Mouse (Mus musculus): Measurements from ENCODE around the gene Erbb4. TPM values are rescaled to one million over a fixed set of nuclear protein-coding genes. Genes with fewer than 3 reads are reported as not detected.

Gene Erbb4
- total and polyA plus RNA-seq, 2 experiments = 0.50 to 2.9 TPM

DNA sequence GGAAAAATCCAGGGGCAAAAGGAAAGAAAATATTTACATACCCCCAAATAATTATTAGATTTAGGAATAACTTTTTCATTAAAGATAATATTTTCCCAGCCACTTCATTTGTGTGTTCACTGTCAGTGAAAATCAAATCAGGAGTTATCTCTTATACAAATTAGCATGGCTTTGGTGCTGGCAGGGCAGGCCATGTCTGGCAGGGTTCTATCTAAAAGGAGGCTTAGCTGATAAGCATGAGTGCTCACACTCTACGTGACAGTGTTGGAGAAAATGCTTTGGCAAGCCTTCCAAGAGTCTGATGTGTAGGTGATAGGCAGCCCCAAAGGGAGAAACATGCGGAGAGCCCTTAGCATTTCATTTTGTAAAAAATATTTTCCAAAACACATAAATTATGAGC is 164.7 kb downstream of the Erbb4 start:
- DNase-seq (ENCODE audit: extremely low read depth, low read depth, low spot score) = no peak

DNA sequence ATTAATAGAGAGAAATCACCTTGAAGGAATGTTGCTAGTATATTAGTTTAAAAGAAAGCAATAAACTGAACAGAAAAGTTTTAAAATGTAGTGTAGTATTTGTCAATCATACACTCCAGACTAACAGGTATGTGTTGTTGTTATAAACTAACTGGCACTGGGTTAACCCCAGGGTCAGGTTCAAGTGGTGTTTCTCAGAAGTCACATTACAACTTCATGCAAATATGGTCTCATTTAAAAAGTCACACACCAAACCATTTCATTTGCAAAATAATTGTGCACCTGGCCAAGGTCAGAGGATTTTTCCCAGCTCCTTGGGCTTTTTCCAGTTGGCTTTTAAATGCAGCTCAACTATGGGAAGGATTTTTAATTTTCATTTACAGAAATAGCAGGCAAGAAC is 173.1 kb downstream of the Erbb4 start:
- peak; percentile 20 for DNase-seq (ENCODE audit: extremely low read depth, low read depth, low spot score)
- TF ChIP-seq CTCF (IDR thresholded peaks at IDR 0.05; ENCODE audit: low read depth, low read length) (no peak), POLR2A (IDR thresholded peaks at IDR 0.05; ENCODE audit: extremely low read depth, insufficient read depth, low read length) (no peak)

More for the DNA sequence above, 164.7 kb downstream of the Erbb4 start:
- H3K79me2 ChIP-seq (ENCODE audit: control insufficient read depth, insufficient read depth, low read length) = no peaks in the 10 kb centered on the region
- no peak overlapping the region for H3K9ac ChIP-seq (ENCODE audit: low read depth, low read length)
- no peaks in the 10 kb centered on the region for H3K27me3 ChIP-seq (ENCODE audit: control insufficient read depth, insufficient read depth, low read length)
- TF ChIP-seq CTCF (IDR thresholded peaks at IDR 0.05; ENCODE audit: low read depth, low read length) (no peak), POLR2A (IDR thresholded peaks at IDR 0.05; ENCODE audit: extremely low read depth, insufficient read depth, low read length) (no peak)
- WGBS = 66% methylated on average over 2 of the region's 2 CpGs
- H3K4me1 ChIP-seq (ENCODE audit: control insufficient read depth, insufficient read depth, low read length) = no peaks in the 10 kb centered on the region
- H3K4me3 ChIP-seq (ENCODE audit: insufficient read depth, low read depth, low read length) = no peak overlapping the region
- no peaks in the 10 kb centered on the region for H3K36me3 ChIP-seq (ENCODE audit: control insufficient read depth, insufficient read depth, low read length)
- H3K27ac ChIP-seq (replicated peaks; ENCODE audit: insufficient read depth, low read depth, low read length) = no peak overlapping the region

DNA sequence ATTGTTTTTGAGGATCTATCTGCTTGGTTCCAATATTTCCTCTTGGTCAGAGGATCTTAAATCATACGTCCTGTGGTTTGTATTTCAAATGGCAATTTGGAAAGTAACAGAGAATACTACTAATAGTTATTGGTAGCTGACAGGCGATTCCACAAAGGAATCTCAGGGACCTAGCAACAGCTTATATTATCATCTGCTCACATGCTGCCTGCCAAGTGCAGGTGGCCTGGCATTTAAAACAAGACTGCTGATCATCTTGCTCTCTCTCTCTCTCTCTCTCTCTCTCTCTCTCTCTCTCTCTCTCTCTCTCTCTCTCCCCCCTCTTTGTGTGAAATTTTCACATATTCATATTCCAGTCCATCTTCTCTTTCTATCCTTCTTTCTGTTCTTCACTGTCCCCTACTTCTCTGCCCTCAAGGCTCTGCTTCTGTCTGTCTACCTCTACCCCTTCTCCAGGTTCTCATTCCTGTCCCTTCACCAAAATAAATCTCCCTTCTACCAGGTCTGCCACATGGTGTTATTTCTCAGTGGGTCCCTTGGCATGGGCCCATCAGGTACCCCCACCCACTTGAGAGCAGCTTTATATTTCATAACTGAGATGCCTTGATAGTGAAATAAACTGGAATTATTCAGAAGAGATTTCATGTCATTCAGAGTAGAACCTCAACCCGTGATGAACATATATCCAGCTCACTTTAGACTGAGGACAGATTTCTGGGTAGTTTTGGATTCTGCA is 174.4 kb downstream of the Erbb4 start:
- Histone ChIP-seq H3K4me1 (ENCODE audit: control insufficient read depth, insufficient read depth, low read length) (no peaks in the 10 kb centered on the region), H3K9ac (ENCODE audit: low read depth, low read length) (no peak overlapping the region), H3K27me3 (ENCODE audit: control insufficient read depth, insufficient read depth, low read length) (no peaks in the 10 kb centered on the region), H3K79me2 (ENCODE audit: control insufficient read depth, insufficient read depth, low read length) (no peaks in the 10 kb centered on the region), H3K4me3 (ENCODE audit: insufficient read depth, low read depth, low read length) (no peak overlapping the region), H3K27ac (replicated peaks; ENCODE audit: insufficient read depth, low read depth, low read length) (no peak overlapping the region), H3K36me3 (ENCODE audit: control insufficient read depth, insufficient read depth, low read length) (no peaks in the 10 kb centered on the region)
- 82% methylated on average over 3 of the region's 3 CpGs for WGBS
- DNase-seq (ENCODE audit: extremely low read depth, low read depth, low spot score) = no peak
- TF ChIP-seq CTCF (IDR thresholded peaks at IDR 0.05; ENCODE audit: low read depth, low read length) = no peak
- TF ChIP-seq POLR2A (IDR thresholded peaks at IDR 0.05; ENCODE audit: extremely low read depth, insufficient read depth, low read length) = no peak

More for the DNA sequence above, 173.1 kb downstream of the Erbb4 start:
- Histone ChIP-seq H3K4me1 (ENCODE audit: control insufficient read depth, insufficient read depth, low read length) (no peaks in the 10 kb centered on the region), H3K79me2 (ENCODE audit: control insufficient read depth, insufficient read depth, low read length) (no peaks in the 10 kb centered on the region), H3K27me3 (ENCODE audit: control insufficient read depth, insufficient read depth, low read length) (no peaks in the 10 kb centered on the region), H3K27ac (replicated peaks; ENCODE audit: insufficient read depth, low read depth, low read length) (no peak overlapping the region), H3K4me3 (ENCODE audit: insufficient read depth, low read depth, low read length) (no peak overlapping the region), H3K36me3 (ENCODE audit: control insufficient read depth, insufficient read depth, low read length) (no peaks in the 10 kb centered on the region), H3K9ac (ENCODE audit: low read depth, low read length) (no peak overlapping the region)

DNA sequence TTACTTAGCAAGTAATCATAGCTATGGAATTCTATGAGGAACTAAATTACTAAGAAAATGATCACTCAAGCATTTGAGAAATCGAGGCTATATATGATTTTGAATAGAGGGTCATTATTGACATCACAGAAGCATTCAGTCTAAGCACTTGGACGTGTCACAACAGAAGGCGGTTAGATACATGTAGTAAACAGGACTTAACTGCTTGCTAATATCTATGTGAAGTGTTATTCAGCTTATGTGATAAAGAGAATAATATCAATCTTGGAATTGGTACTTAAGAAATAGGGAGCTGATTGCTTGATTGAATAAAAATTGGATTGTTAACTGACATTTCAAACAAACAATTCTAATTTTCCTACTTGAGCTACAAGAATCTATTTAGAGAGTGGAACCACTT is 190.0 kb downstream of the Erbb4 start:
- WGBS = 78% methylated on average over 3 of the region's 3 CpGs
- Histone ChIP-seq H3K27ac (replicated peaks; ENCODE audit: insufficient read depth, low read depth, low read length) (no peak overlapping the region), H3K27me3 (ENCODE audit: control insufficient read depth, insufficient read depth, low read length) (no peaks in the 10 kb centered on the region), H3K4me3 (ENCODE audit: insufficient read depth, low read depth, low read length) (no peak overlapping the region), H3K36me3 (ENCODE audit: control insufficient read depth, insufficient read depth, low read length) (no peaks in the 10 kb centered on the region), H3K79me2 (ENCODE audit: control insufficient read depth, insufficient read depth, low read length) (no peaks in the 10 kb centered on the region), H3K9ac (ENCODE audit: low read depth, low read length) (no peak overlapping the region), H3K4me1 (ENCODE audit: control insufficient read depth, insufficient read depth, low read length) (no peaks in the 10 kb centered on the region)
- DNase-seq (ENCODE audit: extremely low read depth, low read depth, low spot score) = no peak
- TF ChIP-seq POLR2A (IDR thresholded peaks at IDR 0.05; ENCODE audit: extremely low read depth, insufficient read depth, low read length) (no peak), CTCF (IDR thresholded peaks at IDR 0.05; ENCODE audit: low read depth, low read length) (no peak)

DNA sequence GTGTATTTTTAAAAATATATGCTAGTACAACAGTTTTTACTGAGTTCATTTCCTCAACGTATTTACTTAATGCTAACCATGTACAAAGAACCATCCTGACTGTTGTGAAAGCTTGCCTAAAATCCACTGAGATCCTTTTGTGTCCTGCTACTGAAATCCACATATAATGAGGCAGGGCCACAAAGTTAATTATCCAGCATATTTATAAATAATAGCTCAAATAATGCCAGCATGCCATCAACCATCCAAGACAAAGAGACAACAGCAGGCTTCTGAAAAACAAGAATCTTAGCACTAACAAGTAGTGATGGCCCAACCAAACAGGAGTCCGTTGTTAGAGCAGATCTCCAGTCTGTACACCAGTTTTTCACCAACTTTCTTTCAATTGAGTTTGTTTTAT is 215.8 kb downstream of the Erbb4 start:
- Histone ChIP-seq H3K27ac (replicated peaks; ENCODE audit: insufficient read depth, low read depth, low read length) (no peak overlapping the region), H3K9ac (ENCODE audit: low read depth, low read length) (no peak overlapping the region), H3K79me2 (ENCODE audit: control insufficient read depth, insufficient read depth, low read length) (no peaks in the 10 kb centered on the region), H3K4me3 (ENCODE audit: insufficient read depth, low read depth, low read length) (no peak overlapping the region), H3K4me1 (ENCODE audit: control insufficient read depth, insufficient read depth, low read length) (no peaks in the 10 kb centered on the region), H3K36me3 (ENCODE audit: control insufficient read depth, insufficient read depth, low read length) (no peaks in the 10 kb centered on the region), H3K27me3 (ENCODE audit: control insufficient read depth, insufficient read depth, low read length) (no peaks in the 10 kb centered on the region)
- WGBS = 84% methylated on average over 2 of the region's 2 CpGs
- TF ChIP-seq POLR2A (IDR thresholded peaks at IDR 0.05; ENCODE audit: extremely low read depth, insufficient read depth, low read length) (no peak), CTCF (IDR thresholded peaks at IDR 0.05; ENCODE audit: low read depth, low read length) (no peak)
- DNase-seq (ENCODE audit: extremely low read depth, low read depth, low spot score) = no peak

DNA sequence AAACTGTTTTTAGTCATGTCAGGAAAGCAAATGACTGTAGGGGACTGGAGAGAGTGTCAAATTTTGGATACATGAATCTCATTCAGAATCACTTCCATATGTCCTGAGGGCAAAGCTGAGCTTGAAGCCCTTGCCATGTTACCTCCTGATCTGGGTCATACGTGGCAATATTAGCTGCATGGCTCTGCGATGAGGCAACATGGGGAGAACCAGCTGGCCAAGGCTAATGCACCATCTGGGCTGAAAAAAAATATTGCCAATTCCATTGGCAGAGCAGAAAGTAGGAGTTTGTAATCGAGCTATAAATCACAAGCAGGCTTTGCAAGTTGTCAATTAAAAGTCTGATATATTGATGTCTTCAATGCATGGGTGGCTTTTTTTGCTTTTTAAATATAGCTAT is 221.0 kb downstream of the Erbb4 start:
- TF ChIP-seq CTCF (IDR thresholded peaks at IDR 0.05; ENCODE audit: low read depth, low read length) = no peak
- no peak for TF ChIP-seq POLR2A (IDR thresholded peaks at IDR 0.05; ENCODE audit: extremely low read depth, insufficient read depth, low read length)
- no peaks in the 10 kb centered on the region for H3K27me3 ChIP-seq (ENCODE audit: control insufficient read depth, insufficient read depth, low read length)
- WGBS = 47% methylated on average over 3 of the region's 3 CpGs
- peak; percentile 33 for DNase-seq (ENCODE audit: extremely low read depth, low read depth, low spot score)
- no peaks in the 10 kb centered on the region for H3K79me2 ChIP-seq (ENCODE audit: control insufficient read depth, insufficient read depth, low read length)
- H3K9ac ChIP-seq (ENCODE audit: low read depth, low read length) = no peak overlapping the region
- no peaks in the 10 kb centered on the region for H3K4me1 ChIP-seq (ENCODE audit: control insufficient read depth, insufficient read depth, low read length)
- no peaks in the 10 kb centered on the region for H3K36me3 ChIP-seq (ENCODE audit: control insufficient read depth, insufficient read depth, low read length)
- no peak overlapping the region for H3K27ac ChIP-seq (replicated peaks; ENCODE audit: insufficient read depth, low read depth, low read length)
- H3K4me3 ChIP-seq (ENCODE audit: insufficient read depth, low read depth, low read length) = no peak overlapping the region

Measured in liver, adult 2 months (tissue).